Mouse (Mus musculus) cortical plate, adult 2 months (tissue): Measurements from ENCODE around the gene Acadm. TPM values are rescaled to one million over a fixed set of nuclear protein-coding genes. Genes with fewer than 3 reads are reported as not detected.

Source experiments
- H3K27ac ChIP-seq: fragments of 200-500 bp; 2 replicates; pipeline ENCODE4 v1.5.1; 2012; ENCODE audit warnings: low read length, control low read depth, inconsistent platforms; ENCODE audit not compliant: insufficient read depth
- H3K4me1 ChIP-seq: fragments of 200-500 bp; 2 replicates; pipeline ENCODE4 v1.6.1; 2011; ENCODE audit warnings: low read length; ENCODE audit not compliant: control insufficient read depth, insufficient read depth
- H3K4me3 ChIP-seq: fragments of 200-500 bp; 2 replicates; pipeline ENCODE4 v1.5.1; 2011; ENCODE audit warnings: mild to moderate bottlenecking, low read length, control low read depth; ENCODE audit not compliant: insufficient read depth
- CTCF ChIP-seq: fragments of 200-500 bp; IDR thresholded peaks from 2 replicates; pipeline ENCODE4 v1.5.1; 2011; ENCODE audit warnings: mild to moderate bottlenecking, control low read depth, low read length; ENCODE audit not compliant: insufficient read depth; ENCODE audit errors: extremely low read depth
- POLR2A ChIP-seq: fragments of 200-500 bp; IDR thresholded peaks from 2 replicates; pipeline ENCODE4 v1.6.1; 2011; ENCODE audit warnings: mild to moderate bottlenecking, low read length, control low read depth; ENCODE audit not compliant: insufficient read depth; ENCODE audit errors: extremely low read depth
- polyA plus RNA-seq: library from polyadenylated mRNA; depleted of rRNA; stranded (reverse); fragments of >200 nt; gene quantifications from 2 replicates; pipeline ENCODE4 v1.2.3, GENCODE M21; 2012; rRNA removed

The Acadm gene
- 54.4 and 62.2 TPM in 2 replicates for polyA plus RNA-seq

- H3K27ac ChIP-seq, result peak within 1 kb of the TSS; percentile 64
- no peaks in the 10 kb centered on the region; the same call in 1 of the 2 replicates for H3K4me1 ChIP-seq
- H3K4me3 ChIP-seq, result peak within 1 kb of the TSS; percentile 61
- peak; percentile 81 for TF ChIP-seq POLR2A
- TF ChIP-seq CTCF, result no peak
These were observed at the start of gene Acadm for GRCm38 (mm10) chr3:153944335-153944990. Gene Acadm, minus strand, starts transcription at chr3:153944632.

- no peaks in the 10 kb centered on the region for H3K4me1 ChIP-seq
These were observed 40.3 kb upstream of the Acadm start for GRCm38 (mm10) chr3:153984428-153985340.

GRCm38 (mm10) chr3:153980611-153981010 lies 36.2 kb upstream of the Acadm start:
- Histone ChIP-seq H3K4me3 (no peak overlapping the region), H3K27ac (no peak overlapping the region), H3K4me1 (no peaks in the 10 kb centered on the region)
- no peak for TF ChIP-seq POLR2A
- no peak for TF ChIP-seq CTCF

More at GRCm38 (mm10) chr3:153984428-153985340, 40.3 kb upstream of the Acadm start:
- TF ChIP-seq POLR2A, result no peak
- TF ChIP-seq CTCF, result peak; percentile 66
- Histone ChIP-seq H3K4me3 (no peak overlapping the region), H3K27ac (no peak overlapping the region)

- H3K27ac ChIP-seq, result no peak overlapping the region
- H3K4me3 ChIP-seq, result no peak overlapping the region
- TF ChIP-seq CTCF (no peak), POLR2A (no peak)
- H3K4me1 ChIP-seq, result peaks cover 3% of the 10 kb centered on the region; the same call in 1 of the 2 replicates
These were observed 31.4 kb upstream of the Acadm start for GRCm38 (mm10) chr3:153975791-153976190.

GRCm38 (mm10) chr3:153975060-153975459 lies 30.6 kb upstream of the Acadm start:
- Histone ChIP-seq H3K4me1 (peaks cover 3% of the 10 kb centered on the region; the same call in 1 of the 2 replicates), H3K27ac (no peak overlapping the region), H3K4me3 (peak overlapping the region; percentile 17)
- TF ChIP-seq CTCF, result no peak
- TF ChIP-seq POLR2A, result no peak

GRCm38 (mm10) chr3:153973949-153974760 lies 29.7 kb upstream of the Acadm start:
- H3K4me3 ChIP-seq, result peak overlapping the region; percentile 93
- H3K4me1 ChIP-seq, result peaks cover 3% of the 10 kb centered on the region; the same call in 1 of the 2 replicates
- no peak for TF ChIP-seq CTCF
- no peak for TF ChIP-seq POLR2A
- H3K27ac ChIP-seq, result no peak overlapping the region

GRCm38 (mm10) chr3:153973171-153973948 lies 28.9 kb upstream of the Acadm start, which contains the start of gene Slc44a5:
Gene Slc44a5, plus strand, starts transcription at chr3:153973436.
- peak; percentile 22; the same call in 1 of the 2 replicates for TF ChIP-seq POLR2A
- no peak for TF ChIP-seq CTCF
- Histone ChIP-seq H3K4me1 (peaks cover 3% of the 10 kb centered on the region; the same call in 1 of the 2 replicates), H3K4me3 (peak within 1 kb of the TSS; percentile 93), H3K27ac (no peak within 1 kb of the TSS)

- TF ChIP-seq CTCF (no peak), POLR2A (no peak)
- no peak overlapping the region for H3K27ac ChIP-seq
- no peak overlapping the region for H3K4me3 ChIP-seq
- no peaks in the 10 kb centered on the region for H3K4me1 ChIP-seq
These were observed 25.0 kb upstream of the Acadm start for GRCm38 (mm10) chr3:153969451-153969850.

- no peaks in the 10 kb centered on the region for H3K4me1 ChIP-seq
- H3K27ac ChIP-seq, result no peak overlapping the region
- TF ChIP-seq CTCF, result peak; percentile 54
- TF ChIP-seq POLR2A, result no peak
- no peak overlapping the region for H3K4me3 ChIP-seq
These were observed 24.1 kb upstream of the Acadm start for GRCm38 (mm10) chr3:153968549-153968948.
